Mouse (Mus musculus) heart, postnatal 14 days (tissue): ENCODE measurements at regions not wholly inside any gene's neighbourhood (a gene's known extent, or its start where the extent isn't known, plus 50 kb on each side); places are given as distances from the start of the nearest gene placed in this dataset.

Experiments
- DNase-seq, 2 experiments: peaks; one replicate each; pipeline ENCODE4 v3.0.0; 2021 to 2022
- intact Hi-C: fragments of 180-260 bp; cut with DNase I; formaldehyde crosslinking; loops from one replicate; pipeline ENCODE4 v1.15.1; 2025

DNA sequence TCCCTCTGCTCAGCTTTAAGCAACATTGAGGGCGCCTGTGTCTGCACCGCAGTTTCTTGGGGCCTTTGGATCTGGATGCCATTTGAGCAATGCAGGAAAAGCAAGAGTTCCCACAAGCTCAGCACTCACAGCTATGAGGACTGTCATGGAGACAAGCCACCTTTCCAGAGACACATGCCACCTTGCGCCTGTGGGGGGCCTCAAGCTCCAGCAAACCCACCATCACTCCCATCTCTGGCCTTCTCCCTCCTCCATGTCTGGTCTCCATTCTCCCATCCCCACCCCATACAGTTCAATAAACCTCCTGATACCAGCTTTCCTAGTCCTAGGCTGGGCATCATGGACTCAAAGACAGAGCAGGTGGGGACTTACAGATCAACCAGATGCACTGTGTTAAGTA, 97.8 kb downstream of the Wdr11 start:
- intact Hi-C loops: no loop called here
- DNase-seq: no peak

DNA sequence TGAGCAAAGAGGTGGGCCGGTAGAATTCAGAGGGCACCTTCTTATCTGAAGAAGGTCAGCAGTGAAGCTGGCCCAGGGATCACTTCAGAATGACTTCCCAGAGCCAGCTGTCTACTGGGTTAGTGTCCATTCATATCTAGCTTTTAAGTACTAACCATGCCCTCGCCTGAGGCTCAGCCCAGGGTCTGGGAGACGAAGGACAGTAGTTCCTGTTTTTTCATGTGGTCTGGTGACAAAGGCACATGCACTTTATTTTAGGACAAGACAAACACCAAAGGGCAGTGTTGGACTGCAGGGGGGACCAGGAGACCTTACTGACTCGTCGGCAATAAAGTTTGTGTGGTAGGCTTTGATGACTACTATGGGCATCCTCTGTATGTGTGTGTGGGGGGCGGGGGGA, 99.2 kb downstream of the Wdr11 start:
- intact Hi-C loops: no loop called here

DNA sequence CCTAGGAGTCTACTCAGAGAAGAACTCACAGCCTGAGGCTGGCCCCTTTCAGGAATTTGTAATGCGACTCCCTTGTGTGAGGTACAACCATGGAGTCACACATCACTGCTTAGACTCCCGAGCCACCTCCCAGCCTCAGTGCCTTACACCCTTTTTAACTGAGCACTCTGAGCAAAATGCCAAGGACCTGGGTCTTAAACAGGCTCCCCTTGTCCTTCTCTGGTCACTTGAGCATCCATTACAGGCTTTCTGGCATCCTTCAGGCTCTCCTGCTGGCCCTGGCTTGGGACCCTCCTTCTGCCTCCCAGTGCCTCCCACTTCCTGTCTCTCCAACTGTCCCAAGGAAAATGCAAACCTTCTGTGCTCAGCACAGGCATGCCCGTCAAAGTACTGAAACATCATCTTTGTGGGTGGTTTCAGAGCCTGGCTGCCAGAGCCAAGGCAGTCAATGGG, 100.0 kb downstream of the Wdr11 start:
- intact Hi-C loops: no loop called here
- no peak for DNase-seq

More for the DNA sequence above, 99.2 kb downstream of the Wdr11 start:
- no peak for DNase-seq

DNA sequence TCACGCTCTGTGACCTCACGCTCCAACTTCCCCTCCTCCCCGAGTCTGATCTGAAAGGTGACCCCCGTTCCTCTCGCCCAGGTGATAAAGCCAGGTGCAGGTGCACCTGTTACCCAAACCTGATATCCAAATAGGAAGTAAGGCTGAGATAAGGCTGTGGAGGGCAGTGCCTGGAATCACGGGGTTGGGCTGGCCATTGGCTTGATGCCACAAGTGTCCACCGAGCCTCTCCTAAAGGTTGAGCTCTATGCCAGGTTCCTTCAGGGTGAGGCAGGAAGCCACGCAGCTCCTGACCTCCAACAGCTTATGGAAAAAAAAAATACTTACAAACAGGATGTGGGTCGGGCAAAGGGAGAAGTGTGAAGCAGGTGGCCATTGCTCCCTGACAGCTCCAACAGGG, 102.0 kb downstream of the Wdr11 start:
- intact Hi-C loops: no loop called here
- no peak for DNase-seq

DNA sequence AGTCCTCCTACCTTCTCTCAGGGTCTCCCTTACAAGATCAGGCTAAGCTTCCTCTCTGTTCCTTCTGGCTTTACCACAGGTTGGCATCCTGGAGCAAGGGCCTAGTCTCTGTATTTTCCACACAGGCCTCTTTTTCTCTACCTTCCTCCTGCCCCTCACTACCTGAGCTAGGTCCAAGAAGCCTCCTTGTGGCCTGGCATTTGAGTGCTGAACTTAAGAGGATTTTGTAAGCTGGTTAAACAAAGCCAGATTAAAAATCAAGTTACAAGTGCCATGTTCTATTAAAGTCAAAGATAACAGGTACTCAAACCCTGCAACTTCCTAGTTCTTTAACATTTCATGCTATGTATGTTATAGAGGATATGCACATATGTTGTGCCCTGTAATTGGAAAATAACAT, 102.5 kb downstream of the Wdr11 start:
- no peak for DNase-seq

DNA sequence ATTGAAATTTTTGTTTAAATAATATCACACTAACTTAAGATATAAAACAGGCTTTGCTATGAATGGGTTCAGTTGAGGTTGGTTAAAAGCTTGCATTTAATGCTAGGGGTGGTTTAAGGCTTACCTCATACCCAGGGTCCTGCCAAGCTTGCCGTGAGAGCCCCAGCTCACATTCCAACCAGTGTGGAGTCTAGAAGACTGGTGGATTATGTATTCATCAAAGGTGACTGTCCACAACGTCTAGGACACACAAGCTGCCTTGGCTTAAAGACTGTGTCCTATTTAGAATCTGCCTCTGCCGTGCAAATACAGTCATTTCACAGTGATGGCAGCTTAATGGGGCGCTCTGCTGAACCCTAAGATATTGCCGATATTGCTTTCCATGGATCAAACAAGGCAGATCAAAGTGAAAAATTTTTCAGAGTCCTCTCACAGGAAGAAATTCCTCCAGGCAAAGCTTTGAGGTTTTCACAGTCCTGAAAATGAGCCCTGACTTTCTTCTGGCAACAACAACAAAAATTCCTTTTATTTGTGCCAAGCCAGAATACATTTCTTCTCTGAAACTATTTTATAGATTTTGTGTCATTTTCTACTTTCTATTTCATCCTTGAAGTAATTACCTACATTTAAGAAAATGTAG, 108.4 kb downstream of the Wdr11 start:
- no peak for DNase-seq
- intact Hi-C loops: no loop called here

More for the DNA sequence above, 102.5 kb downstream of the Wdr11 start:
- intact Hi-C loops: no loop called here

DNA sequence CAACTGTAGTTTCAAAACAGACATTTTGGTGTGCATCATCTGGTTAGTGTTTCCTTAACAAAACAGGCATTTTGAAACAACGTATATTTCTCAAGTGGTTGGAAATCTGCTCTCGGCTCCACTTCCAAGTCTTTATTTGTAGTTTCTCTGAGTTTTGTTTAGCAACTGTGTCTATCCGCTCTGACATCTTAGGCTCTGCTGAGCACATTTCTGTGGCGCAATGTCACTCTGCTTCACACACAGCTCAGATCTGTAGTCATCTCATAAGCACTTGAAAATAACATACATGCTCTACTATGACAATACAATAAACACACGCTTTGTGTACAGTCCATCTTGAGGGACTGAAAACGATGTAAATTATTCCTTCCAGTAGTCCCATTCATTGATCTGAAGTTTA, 135.9 kb downstream of the Wdr11 start:
- no peak for DNase-seq
- intact Hi-C loops: no loop called here

DNA sequence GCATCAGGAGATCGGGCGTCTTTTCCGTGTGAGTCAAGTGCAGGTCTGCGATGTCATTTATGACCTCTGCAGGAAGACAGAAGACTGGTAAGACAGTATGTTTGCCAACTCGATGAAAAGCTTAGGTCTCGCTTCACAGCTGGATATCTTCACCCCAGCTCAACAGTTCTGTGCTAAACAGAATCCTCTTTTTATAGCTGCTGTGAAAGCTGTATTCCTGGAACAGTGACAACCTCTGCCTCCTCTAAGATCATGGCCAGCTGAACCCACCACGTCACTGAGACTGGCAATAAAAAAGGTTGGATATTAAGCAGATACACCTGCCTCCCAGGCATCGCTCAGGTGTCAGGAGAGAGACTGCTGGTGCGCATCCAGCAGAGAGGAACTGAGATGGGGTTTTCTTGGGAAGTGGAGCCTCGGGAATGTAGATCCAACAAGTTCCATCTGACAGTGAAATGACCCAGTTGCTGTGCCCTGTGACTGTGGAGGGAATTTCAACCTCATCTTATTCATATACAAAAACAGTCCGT, 138.1 kb downstream of the Wdr11 start:
- no peak for DNase-seq
- intact Hi-C loops: no loop called here

DNA sequence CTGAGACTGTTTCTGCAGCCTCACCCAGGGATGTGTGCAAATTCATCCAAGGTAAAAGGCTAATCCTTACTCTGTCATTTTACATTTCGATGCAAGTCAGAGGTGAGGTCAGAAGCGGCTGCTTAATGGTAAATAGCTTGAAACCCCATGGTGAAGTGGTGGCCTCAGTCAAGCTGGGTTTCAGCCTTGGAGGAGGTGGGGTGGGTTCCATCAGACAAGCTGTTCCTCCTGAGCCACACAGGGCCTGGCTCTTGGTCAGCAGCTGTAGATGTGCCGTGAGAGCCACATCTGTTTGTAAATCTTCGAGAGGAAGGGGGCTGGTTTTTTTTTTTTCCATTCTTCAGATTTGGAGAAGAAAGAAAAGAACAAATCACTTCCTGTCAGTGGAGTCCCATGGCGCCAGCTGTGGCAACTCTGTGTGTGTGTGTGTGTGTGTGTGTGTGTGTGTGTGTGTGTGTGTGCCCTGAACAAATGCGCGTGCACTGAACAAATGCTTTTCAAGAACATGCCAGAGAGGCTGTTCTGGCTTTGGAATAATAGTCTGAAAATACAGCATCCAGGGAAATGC, 139.2 kb downstream of the Wdr11 start:
- intact Hi-C loops: no loop called here
- peak in 1 of 2 experiments; percentile 5 for DNase-seq

DNA sequence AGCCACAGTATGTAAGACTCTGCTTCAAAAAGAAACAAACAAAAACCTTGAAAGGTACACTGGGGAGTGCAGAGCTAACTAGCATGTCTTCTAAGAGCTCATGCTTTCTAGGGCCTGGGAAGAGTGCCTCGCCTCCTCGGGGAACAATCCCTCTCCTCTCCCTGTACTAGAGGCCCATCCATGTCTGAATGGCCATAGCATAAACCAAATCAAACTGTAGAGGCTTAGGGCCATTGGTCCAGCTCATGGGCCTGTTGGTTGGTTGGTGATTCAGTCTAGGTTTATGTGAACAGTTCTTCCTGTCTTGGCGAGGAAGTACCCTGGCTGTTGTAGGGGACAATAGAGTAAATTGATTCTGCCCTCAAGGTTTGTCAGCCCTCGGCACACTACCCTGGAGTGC, 151.0 kb downstream of the Wdr11 start:
- no peak for DNase-seq
- intact Hi-C loops: no loop called here

DNA sequence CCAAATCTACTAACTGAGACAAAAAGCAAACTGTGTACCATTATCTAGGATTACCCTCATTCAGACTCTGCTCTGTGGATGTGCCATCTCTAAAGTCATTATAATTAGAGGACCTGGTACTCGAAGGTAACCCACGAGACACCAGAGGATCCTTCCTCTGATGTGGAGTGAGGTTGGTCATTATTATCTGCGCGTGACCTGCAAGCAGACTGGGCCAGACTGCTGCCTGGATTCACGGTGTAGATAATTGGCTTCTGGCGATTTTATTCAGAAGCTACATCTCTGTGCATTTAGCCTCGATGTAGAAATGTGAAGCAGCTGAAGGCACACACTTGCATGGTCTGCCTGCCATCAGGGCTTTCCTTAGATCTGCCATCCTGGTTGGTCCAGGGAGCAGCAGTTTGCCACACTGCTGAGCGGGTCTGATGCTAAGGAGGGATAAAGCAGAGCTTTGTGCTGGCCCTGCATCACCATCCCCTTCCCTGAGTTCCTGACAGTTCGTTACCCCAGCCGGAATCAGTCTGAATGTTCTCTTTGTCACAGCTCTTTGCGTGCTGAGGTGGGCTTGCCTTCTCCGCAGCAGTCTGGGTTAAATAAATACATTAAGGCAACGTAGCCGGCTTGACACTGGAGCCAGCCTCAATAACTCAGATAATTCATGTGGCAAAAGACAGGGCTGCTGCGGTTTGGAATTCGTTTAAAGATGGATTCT, 152.4 kb downstream of the Wdr11 start:
- no peak for DNase-seq
- intact Hi-C loops: no loop called here

DNA sequence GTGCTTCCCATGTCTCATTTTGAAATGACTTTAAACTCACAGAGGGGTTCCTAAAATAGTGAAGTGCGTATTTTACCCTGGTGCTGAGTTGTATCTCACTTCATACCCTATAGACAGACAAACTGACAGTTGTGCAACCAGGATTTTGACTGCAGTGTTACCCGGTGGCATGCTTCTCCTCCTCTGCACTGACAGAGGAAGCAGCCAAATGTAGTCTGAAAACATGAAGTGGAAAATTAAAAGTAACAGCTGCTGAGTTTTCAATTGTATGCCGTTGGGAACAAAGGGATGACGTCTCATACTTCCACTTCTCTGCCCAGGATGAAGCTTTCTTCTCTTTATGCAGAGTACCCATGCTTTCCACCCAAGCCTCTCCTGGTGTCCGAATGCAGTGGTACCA, 155.0 kb downstream of the Wdr11 start:
- DNase-seq: no peak
- intact Hi-C loops: no loop called here

DNA sequence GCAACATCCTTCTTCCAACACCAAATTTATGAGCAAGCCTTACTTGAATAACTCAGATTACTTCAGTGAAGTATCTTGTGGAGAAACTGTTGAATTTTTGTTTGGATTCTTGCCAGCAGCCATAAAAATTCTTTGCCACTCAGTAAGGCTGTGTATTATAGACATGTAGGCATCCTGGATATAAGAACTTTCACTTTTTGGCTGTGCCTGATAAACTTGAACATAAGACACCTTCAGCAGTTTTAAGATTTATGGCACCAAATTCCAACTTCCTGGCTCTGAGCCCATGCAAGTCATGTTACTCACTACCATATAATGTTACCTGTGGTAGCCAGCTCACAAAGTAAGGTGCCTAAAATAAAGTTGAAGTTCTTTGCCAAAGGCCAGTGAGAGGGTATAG, 159.3 kb downstream of the Wdr11 start:
- intact Hi-C loops: no loop called here
- no peak for DNase-seq

DNA sequence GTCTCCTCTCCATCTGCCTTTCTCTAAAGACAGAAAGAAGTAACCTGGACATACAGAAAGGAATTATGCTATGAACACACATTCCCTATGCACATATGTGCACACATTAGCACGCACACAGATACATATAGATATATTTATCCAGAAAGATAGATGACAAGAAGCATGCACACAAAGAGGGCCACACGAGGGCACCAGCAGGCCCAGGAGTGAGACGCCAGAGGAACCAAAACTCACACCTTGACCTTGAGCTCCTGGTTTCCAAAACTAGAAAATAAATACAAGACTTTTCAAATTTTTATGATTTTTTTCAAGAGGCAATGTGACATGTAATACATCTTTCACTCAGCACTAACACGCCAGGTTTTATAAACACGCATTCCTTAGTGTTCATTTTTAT, 163.1 kb downstream of the Wdr11 start:
- no peak for DNase-seq
- intact Hi-C loops: no loop called here

DNA sequence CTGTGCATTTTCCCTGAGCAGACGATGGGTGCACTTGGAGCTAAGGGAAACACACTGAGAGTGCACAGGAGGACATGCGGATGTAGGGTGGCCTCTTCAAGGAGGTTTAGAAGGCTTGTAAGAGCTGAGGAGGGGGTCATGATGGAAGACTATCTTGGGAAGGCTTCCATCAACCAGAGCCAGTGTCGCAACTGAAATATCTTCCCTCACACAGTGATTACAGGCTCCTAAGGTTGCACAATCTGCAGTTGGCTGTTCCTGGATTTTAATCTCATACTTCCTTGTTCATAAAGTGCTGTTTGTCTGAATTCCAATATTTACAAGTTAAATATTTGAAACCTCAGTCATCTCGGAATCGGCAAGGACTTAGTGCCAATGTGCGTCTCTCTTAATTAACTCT, 164.5 kb downstream of the Wdr11 start:
- intact Hi-C loops: no loop called here

DNA sequence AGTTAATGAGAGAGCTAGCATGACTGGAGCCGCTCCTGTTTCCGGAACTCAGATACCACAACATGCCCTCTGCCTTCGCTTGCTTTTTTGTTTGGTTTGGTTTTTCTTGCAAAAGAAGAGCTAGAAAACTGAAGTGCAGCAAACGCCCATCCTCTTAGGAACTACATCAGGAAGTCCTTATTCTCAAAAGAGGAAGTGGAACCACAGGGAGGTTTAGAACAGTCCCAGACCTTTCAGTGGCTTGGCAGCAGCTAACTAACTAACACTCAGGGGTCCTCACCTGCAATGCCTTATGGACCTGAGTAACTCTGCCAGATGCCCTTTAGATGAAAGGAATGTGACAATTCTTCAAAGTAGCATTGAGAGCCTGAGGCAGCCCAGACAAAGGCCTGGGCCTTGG, 168.2 kb downstream of the Wdr11 start:
- no peak for DNase-seq

More for the DNA sequence above, 164.5 kb downstream of the Wdr11 start:
- DNase-seq: no peak

DNA sequence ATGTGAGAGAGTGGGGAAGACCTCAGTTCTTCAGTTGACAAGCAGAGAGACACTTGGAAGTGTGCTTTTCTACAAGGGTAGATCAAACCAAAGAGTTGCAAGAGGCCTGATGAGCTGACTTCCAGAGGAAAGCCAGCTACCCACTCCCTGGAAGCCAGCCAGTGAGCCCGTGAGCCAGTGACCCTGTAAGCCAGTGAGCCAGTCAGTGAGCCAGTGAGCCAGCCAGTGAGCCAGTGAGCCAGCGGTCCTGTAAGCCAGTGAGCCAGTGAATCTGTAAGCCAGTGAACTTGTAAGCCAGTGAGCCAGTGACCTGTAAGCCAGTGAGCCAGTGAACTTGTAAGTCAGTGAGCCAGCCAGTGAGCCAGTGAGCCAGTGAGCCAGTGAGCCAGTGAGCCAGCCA, 168.7 kb downstream of the Wdr11 start:
- intact Hi-C loops: no loop called here
- DNase-seq: no peak

More for the DNA sequence above, 168.2 kb downstream of the Wdr11 start:
- intact Hi-C loops: no loop called here

DNA sequence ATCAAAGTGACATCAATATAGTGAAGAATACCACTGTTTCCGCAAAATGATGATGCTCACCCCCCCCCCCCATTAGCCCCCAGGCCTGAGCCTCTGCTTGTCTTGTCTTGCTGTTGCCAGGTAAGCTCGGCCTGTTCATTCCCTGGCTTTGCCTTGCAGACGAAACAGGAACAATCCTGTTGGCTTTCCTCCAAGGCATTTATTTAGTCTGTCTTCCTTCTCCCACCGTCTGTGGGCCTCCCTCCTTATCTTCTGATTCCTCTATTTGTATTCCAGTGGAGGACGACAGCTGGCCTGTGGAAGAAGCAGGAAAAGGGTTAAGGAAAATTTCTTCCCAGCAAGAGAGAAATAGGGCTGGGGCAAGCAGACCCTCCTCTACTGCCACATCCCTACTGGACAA, 172.1 kb downstream of the Wdr11 start:
- DNase-seq: no peak
- intact Hi-C loops: no loop called here

DNA sequence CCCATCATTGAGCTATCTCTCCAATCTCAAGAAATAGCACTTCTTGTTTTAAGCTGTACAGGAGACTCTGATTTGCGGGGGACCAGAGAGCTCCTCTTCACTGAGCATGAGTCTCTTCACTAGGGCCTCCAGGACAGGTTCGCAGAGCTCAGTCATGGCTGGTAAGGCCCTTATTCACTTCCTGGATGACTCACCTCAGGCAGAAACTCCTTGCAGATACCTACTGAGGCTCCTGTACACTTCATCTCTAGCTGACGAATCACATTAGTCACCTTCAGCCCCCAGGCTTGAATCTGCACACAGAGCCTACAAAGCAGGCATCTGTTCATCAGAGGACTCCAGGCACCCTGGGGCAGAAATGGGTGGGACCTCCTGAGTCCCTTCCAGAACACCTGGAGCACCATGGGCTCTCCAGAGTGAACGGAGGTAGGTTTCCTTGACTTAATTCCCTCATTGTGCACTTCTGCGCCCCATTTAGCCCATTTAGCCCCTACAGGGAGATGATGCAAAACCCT, 172.8 kb downstream of the Wdr11 start:
- intact Hi-C loops: no loop called here
- DNase-seq: no peak

DNA sequence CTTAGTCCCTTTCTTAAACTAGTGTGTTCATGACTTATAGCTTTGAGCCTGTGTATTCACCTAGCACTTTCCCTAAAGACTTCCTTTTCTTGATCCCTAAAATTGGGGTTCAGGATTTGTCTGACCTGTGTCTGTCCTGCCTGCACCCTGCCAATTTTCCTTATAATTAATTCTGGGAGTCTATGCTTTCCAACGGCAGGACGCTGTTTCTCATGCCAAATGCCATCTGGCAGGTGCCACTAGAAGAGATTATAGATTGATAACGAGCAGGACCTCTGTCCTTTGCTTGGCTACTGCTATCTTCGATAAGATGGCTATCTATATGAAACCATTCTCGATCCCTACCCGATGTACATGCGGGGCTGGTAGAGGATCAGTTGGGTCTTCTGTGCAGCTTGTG, 174.0 kb downstream of the Wdr11 start:
- intact Hi-C loops: no loop called here
- no peak for DNase-seq

DNA sequence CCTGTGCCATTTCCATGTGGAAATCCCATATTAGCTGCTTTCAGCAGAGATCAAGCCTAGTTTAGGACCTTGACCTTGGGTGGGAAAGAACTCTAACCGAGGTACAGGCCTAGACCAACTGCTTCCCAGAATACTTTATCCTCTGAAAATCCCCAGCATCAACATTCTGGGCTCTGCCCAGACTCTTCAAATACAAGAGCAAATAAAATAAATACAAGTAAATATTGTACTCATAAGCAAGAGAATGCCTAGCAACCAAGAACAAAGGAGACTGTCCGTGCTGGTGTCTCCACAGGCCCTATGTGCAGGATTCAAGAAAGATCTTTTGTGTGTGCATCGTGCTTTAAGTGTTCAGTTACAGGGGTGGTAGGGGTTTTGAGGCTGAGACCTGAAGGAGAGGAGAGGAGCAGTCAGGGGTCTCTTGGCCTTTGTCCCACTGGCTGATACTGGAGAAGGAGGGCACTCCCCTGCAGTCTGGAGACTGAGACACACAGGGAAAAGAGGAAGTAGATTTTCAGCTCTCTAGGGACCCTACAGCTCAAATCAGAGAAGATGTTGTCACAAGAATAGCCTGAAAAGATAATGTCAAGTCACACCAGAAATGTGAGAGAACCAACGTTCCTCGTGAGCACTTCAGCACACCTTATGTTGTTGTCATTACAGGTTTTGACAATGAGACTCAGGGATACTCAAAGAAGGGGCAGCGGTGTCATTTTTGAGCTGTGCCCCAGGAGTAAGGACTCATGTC, 174.6 kb downstream of the Wdr11 start:
- intact Hi-C loops: no loop called here
- DNase-seq: no peak
